Mouse (Mus musculus) cerebellum, adult 9-10 months (tissue): Measurements from ENCODE around the gene Pde4d.

ENCODE experiments used
- DNase-seq: peaks from one replicate; pipeline ENCODE4 v3.0.0; 2022

Gene Pde4d

DNA sequence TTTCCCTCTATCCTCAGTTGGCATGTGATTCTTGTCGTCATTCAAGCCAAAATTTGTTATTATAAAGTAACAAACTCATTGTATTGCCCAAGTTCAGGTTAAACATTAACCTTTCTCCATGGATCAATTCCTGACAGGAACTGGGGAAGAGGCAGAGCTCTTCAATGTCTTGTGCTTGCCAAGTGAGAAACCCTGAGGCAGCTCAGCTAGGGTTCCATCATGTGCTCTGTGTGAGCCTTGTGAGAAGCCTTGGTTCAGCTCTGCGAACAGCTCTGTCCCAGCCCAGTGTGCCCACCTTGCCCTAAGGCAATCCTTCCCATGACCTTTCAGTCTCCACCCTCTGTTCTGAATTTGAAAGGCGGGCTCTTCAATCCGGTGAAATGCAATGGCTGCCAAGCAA, 1150.0 kb downstream of the Pde4d start:
- no peak for DNase-seq

DNA sequence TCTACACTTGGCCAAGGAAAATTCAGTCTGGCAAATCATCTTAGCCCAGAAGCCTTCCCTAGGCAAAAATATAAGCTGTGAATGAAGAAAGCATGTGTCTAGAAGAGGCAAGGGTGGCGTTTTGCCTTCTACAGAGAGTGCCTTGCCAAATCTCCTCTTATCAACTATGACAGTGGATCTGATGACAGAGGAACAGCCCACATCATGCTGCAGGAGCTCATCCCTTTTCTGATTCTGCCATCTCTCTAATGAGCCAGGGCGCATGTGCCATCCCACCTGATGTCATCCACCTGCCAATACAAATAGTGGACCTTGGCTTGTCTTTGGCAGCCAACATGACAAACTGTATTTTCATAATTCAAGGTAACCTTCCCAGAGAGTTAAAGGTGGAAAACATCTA, 1154.3 kb downstream of the Pde4d start:
- no peak for DNase-seq

DNA sequence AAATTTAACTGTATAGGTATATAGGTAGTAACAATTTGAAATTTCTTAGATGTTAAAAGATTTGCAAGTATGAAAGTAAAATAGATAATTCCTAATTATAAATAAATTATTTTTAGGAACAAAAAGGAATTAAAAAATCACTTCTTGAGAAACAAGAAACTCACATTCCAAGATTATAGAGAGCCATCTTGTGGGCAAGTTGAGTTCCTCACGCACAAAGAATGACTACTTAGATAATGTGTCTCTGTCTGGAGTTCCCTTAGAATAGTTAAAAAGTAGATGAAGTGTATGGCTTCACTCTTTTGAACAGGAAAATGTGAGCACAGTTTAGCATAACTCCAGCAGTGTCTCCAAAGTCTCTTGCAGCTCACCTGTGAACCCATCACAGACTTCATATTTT, 1155.4 kb downstream of the Pde4d start:
- no peak for DNase-seq

DNA sequence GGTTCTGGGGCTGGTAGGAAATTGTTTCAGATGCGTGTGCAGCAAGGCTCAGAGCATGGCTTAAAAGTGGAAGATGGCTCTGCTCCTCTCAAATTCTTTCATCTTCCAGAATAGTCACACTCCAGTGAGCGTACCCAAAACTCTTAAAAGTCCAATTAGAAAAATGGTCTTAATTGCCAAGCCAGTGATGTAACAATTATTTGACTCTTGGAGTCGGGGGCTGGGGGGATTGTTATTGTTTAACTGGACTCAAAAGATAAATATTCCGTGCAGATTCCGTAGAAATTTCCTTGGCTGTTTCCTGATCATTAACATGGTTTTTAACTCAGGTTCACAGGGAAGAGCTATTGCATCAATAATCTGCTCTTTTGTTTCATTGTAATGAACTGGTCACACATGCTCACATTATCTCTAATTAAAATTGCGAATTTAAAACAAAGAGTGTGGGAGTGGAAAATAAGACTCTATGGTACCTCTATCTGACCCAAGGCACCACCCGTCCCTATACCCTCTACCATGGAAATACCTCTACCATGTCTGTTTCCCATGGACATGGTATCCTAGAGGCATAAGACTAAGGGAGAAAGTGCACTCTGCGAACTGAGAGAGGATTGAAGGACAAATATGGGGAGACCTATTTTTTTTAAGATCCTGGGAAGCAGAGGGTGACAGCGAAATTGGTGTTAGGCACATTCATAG, 1159.5 kb downstream of the Pde4d start:
- DNase-seq: no peak

DNA sequence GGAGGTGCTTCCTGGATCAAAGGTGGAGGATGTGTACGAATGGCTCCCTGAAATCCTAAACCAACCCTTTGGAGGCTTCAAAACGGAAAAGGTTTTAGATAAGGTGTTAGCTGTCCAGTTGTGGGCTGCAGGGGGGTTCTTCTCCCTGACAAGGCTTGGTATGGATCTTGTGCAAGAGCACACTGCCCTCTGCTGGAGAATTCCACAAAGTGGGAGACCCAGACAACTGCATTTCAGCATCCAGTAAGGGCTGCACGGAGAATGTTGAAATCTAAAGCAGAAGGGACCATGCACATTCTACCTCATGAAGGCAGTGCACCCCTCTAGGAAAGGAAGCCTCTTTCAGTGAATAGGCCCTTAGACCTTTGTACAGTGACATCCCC, 1160.0 kb downstream of the Pde4d start:
- peak; percentile 74 for DNase-seq

DNA sequence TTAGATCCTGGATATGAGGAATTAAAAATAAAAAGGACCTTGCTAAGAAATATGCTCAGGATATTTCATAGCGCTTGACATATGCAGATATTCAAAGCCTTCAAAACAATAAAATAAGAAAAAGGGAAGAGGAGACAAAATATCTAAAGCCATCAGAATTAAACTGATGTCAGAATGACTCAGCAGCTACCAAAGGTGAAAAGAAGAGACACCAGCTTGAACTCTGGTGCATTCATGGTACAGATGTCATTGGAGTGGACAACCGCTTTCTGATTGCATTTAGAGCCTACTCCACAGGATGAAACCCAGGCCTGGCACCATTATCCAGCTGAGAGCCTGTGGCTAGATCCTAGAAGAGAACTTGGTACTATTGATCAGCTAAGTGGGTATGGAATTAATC, 1161.0 kb downstream of the Pde4d start:
- DNase-seq: no peak

DNA sequence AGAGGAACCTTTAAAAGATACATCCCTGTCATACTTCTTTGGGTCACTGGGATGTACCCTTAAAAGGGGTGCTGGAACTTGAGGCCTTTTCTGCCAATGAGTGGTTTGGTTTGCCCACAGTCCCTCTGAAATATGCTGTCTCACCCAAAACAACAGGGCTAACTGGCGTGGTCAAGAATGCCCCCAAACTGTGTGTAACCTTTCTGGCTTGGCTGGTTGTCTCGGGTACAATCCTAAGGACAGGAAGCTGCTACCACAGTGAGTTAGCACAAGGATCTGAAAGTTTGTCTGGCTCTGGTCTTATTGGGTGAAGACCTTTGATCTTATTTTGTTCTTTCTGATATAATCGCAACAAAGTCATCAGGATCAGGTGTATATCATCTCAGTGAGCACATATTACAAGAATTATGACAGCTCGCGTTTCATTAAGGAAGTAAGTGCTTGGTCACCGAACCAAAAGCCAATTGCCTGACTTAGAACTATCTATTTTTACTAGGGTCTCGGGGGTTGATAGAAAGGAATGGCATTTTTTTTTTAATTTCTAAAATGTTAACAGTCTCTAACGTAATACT, 1165.6 kb downstream of the Pde4d start:
- no peak for DNase-seq

DNA sequence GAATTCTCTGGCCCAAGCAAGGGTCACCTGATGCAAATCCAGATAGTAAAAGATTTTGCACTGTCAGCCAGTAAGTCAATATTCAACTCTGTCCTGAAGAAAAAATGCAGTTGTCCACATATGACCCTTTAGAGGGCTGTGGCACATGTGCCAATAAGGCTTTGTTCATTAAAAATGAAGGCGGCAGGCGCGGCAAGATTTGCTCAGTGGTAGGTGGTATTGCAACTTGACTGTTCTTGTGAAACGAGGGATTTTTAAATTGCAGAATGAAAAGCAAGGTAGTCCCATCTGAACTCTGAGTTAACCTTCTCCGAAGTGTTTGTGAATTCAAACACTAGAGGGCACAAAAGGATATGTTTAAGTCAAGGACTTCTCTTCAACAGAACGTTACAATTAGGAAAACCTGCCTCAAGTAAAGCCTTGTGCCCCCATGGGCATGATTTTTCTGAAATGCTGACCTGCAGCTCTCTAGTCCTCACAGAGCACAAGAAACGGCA, 1166.1 kb downstream of the Pde4d start:
- peak; percentile 68 for DNase-seq

DNA sequence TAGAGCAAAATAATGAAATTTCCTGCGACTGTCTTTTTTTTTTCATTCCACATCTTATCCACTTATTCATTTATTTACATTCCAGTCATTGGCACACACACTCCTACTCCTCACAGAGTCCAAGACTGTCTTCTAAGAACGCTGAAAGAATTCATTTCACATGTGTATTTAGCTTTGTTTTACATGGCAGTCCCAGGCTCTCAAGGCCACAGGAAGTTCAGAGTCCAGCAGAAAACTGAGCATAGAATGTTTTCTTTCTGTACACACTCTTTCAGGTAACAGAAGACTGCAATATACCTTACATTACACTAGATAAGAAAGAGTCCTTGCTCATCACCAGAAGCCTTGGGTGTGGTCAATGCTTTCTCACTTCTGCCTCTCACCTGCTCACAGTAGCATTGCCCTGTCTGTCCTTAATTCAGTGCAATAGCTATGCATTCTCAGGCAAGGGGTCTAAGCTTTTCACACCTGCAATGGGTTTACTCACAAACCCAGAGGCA, 1169.5 kb downstream of the Pde4d start:
- no peak for DNase-seq

DNA sequence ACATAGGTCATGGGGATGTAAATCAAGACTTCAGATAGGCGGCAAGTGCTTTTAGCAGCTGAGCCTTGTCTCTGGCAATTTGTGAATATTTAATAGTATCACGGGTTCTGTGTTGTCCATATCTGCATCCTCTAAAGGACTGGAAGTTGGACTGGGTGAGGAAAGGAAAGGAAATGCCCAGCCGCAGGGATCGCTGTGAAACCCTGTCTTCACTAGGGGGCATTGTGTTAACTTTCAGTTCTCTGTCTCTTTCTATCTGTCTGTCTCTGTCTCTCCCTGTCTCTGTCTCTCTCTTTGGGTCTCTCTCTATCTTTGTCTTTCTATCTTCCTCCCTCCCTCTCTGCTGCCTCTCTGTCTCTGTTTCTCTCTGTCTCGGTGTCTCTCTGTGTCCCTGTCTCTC, 1172.5 kb downstream of the Pde4d start:
- DNase-seq: no peak

DNA sequence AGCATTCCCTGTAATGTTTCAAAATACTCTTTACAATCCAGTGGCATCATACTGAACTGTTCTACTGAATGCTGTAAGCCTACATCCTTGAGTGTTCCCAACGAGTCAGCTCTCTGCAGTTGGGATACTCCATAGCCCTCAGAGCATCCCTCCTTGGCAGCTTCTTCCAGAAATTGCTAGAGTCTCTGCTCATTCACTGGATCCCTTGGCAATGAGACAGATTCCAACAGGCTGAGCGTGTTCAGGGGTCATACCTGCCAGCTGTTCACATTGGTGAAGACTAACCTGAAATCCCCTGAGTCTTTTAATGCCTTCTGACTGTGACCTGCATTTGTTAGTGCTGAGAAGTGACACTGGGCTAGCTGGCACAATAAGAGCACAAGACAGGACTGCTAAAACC, 1173.5 kb downstream of the Pde4d start:
- DNase-seq: peak; percentile 32

DNA sequence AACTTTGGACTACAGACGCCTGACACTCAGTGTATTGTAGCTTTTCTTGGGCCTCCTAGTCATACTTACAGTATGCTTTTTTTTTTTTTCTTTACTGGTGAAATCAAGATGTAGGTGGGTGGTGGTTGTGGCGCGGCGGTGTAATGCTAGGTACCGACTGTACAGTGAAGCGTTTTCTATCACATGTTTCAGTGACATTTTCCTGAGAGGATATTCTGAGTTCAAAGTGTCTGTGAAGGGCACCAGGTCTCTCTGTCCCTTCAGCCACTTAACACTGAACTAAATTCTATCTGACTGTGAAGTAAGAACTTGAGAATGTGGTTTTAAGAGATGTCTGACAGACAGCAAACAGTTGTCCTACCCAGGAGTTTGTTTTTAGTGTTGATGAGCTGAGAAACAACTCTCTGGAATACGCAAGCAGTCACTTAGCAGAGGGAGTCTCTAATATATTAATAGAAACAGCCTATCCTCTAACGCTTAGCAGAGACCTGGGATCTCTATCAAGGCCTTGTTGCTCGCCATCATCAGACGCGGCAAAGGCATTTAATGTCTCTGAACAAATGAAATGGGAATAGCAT, 1175.1 kb downstream of the Pde4d start:
- DNase-seq: no peak

DNA sequence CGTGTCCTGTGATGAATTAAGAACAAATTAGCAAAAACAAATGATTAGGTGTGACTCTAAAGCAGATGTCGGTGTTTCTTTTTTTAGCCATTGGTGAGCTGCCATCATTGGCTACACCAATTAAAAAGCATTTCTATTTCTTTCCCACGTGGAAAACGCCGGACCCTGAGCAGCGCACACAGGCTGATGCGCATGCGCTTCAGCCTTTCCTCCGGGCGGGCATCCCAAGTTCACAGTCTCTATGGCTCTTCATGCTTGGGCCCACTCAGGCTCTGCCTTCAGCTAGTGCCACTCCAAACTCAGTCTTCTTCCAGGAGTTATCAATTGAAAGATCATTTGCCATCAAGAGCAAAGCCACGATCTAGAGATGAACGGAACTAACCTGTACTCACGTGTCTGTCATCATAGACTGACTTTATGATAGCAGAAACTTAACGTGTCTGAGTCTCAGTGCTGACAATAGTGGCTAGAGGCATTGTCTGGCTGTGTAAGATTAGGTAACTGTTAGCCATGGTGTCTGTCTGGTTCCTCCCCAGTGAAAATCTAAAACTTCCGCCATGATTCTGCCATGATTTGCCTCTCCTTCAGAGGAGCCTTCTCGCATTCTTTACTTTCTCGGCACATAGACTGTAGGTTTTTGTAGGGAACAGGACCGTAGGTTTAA, 1175.8 kb downstream of the Pde4d start:
- DNase-seq: no peak

DNA sequence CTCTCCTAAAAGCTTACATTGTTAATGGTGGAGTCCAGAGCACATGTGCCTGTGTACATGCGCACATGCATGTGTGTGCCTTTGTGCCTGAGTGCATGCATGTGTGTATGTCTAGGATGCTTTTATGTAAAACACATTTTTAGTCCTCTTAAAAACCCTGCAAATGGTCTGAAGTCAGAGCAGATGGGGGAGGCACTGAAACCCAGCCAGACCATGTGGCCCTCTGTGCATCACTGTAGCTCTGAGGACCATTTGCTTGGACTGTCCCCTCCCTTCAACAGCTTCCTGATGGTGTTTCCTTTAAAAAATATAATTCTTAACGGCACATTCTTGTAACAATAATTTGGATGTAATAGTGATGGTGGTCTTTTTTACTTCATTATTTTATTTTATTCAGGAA, 1177.5 kb downstream of the Pde4d start:
- DNase-seq: peak; percentile 50

DNA sequence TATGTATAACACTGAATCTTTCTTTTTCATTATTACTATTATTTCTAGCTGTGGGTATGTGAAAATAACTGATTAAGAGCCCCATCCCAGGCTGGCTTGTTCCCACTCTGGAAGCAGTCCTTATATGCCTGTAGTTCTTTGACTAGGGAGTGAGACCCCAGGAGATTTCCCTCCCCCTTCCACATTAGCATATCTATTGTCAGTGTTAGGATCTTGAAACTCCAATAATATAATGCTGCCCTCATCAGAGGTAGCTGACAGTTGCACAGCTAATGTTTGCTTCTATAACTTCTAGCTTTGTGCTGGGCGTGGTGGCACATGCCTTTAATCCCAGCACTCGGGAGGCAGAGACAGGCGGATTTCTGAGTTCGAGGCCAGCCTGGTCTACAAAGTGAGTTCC, 1178.9 kb downstream of the Pde4d start:
- DNase-seq: no peak

DNA sequence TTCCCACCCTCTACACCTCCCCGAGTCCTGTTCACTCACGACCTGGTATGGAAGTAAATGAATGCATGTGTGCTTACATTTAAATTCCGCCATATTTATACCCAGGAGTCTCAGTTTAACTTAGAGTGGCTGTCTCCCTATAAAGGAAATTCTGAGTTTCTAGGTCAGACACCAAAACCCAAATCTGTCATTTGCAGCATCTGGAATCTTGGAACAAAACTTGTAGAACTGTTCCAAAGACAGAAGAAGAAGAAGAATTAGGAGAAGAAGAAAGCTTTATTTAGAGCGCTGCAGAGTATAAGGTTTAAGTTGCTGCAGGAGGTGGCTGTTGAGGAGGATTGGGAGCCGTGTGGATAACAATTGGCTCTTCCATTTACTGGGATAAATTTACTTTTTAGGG, 1179.5 kb downstream of the Pde4d start:
- DNase-seq: no peak

DNA sequence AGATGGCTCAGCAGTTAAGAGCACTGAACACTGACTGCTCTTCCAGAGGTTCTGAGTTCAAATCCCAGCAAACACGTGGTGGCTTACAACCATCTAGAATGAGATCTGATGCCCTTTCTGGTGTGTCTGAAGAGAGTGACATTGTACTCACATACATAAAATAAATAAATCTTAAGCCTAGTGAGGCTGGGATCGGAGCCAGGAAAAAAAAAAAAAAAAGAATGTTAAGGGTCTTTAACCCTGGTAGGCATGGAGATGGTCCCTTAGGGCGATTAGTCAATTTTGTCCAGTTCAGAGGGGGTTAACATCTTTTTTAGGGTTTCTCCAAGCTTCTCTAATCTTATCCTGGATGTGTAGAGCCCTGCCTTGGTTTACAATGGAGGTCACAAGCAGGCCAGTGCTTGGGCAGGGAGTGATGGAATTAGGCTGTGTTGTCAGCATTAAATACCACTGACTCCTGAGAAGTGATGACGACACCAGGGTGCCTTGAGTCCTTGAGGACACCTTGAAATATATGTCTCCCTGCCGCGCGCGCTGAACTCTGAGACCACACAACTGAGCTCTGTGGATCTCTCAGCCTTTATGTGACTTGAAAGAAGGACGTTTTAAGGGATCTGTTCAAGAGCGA, 1181.8 kb downstream of the Pde4d start:
- DNase-seq: no peak

DNA sequence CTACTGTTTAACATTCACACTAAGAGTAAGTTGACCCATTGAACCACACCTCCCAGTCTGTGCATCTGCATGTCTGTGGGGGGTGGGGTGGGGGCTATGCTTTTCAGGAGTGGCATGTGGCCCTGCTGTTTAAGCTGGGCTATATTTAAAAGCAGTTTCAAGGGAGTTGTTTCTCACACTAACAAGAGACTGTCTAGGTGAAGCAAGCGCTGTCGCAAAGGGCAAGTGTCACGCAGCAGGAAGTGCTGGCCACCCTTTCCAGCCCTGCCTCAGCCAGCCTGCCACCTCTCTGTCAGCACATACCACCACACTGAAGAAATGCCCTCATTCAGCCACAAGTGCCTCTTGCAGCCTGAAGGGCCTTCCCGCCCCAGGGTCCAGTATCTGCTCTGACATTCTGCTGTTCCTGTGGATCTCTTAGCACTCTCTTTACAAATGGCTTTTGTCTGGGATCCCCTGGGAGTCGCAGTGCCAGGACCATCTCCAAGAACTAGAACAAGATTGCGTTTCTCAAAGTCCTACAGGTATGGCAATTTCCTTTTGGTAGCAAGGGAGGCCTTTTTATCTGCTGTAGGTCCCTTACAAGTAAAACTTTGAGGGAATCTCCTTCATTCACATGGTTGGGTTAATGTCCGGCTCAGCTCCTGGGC, 1182.8 kb downstream of the Pde4d start:
- no peak for DNase-seq

DNA sequence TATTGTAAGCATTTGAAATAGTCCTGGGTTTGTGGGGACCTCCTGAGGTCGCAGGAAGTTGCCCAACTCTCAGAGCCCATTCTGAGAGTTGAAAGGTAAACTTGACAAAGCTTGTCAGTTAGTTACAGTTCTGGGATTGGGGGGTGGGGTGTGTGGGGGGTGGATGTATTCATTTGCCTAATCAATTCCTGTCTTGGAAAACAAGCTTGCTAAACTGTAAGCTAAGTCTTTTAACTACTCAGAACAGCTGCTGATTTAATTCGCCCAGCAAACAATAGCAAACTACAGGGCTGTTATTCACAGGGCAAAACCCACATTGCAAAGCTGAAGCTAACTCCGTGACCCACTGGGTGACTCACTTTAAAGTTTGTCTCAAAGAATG, 1183.3 kb downstream of the Pde4d start:
- no peak for DNase-seq

DNA sequence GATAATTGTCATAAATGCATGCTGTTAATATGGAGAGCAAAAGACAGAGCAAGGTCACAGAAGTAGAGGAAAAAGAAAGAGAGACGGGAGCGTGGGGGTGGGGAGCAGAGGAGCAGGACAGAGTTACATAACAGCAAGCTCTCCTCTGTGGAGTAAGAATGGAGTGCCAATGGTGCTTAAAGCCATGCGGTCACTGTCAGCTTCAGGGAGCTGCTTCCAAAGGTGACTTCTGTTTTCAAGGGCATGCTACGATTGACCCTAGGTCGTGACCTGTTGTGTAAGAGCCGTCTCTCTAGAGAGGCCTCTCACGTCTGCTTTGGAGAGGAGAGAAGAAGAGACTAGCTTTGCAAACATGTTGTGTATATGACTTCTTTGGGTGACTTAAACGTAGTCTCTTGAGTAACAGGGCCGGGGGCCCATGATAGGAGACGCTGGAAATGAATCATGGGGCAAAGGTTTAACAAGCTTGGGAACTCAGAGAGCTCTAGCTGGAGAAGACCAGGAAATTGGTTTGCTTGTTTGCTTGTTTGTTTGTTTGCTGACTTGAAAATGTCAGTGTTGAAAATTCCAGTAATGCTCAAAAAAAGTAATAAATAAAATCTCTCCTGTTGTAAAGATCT, 1186.3 kb downstream of the Pde4d start:
- no peak for DNase-seq

DNA sequence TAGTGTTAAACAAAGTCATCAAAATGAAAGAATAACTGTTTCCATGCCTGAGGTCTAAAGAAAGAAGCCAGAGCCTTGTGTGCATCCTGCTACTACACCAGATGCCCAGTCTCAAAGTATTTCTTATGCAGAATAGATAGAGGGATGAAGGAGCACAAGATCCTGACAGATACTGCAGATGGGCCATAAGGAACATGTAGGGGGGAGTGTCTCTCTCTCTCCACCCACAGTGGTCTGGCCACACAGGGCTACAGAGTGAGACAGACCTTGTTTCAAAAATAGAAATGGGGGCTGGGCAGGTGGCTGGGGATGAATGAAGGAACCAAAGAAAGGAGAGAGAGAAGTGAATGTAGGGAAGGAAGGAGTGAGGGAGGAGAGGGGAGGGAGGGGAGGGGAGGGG, 1188.5 kb downstream of the Pde4d start:
- no peak for DNase-seq

DNA sequence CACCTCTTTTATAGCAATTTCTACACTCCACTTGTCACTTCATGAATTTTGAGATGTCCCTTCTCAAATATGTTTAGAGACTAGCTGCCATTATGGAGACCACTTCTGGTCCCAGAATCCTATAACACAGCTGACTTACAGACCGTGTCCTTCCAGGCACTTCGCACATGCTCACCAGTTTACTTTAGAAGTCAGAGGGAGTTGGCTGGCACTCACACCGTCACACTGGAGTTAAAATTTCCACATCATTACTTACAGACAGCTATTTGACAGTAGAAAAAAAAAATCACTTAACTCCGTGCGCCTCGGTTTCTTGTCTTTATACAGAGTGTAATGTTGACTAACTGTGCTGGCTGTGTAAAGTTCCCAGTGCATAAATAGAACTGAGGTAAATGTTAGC, 1189.5 kb downstream of the Pde4d start:
- no peak for DNase-seq
